Mouse (Mus musculus) midbrain, embryonic 15.5 days (tissue): ENCODE measurements at regions not wholly inside any gene's neighbourhood (a gene's known extent, or its start where the extent isn't known, plus 50 kb on each side); places are given as distances from the start of the nearest gene placed in this dataset.
A peak's percentile ranks its signal among the peaks of the same experiment; 100 is the strongest.
"Not testable (repeated sequence)": the region's sequence is repeated elsewhere in the genome, so short reads cannot be mapped to it uniquely, and the experiment has no call there.

Source experiments
- ATAC-seq: fragments of 200-750 bp; cut with Nextera tagmentation; replicated peaks from 2 replicates; pipeline ENCODE4 v1.8.0; 2017; ENCODE audit warnings: moderate TSS enrichment
- H3K27ac ChIP-seq: fragments of 300-500 bp; sonication (generic); 2 replicates; pipeline ENCODE4 v1.5.1; 2015; ENCODE audit warnings: mild to moderate bottlenecking, inconsistent platforms
- H3K27me3 ChIP-seq: fragments of 300-500 bp; sonication (generic); replicated peaks from 2 replicates; pipeline ENCODE4 v1.6.1; 2015; ENCODE audit warnings: inconsistent platforms
- H3K36me3 ChIP-seq: fragments of 300-500 bp; sonication (generic); replicated peaks from 2 replicates; pipeline ENCODE4 v1.6.1; 2015; ENCODE audit warnings: inconsistent platforms
- H3K4me1 ChIP-seq: fragments of 300-500 bp; sonication (generic); 2 replicates; pipeline ENCODE4 v1.6.1; 2015; ENCODE audit warnings: inconsistent platforms
- H3K4me2 ChIP-seq: fragments of 300-500 bp; sonication (generic); 2 replicates; pipeline ENCODE4 v1.6.1; 2015; ENCODE audit warnings: inconsistent platforms, mild to moderate bottlenecking, moderate library complexity
- H3K4me3 ChIP-seq: fragments of 300-500 bp; sonication (generic); 2 replicates; pipeline ENCODE4 v1.5.1; 2015; ENCODE audit warnings: mild to moderate bottlenecking, inconsistent platforms
- H3K9ac ChIP-seq: fragments of 300-500 bp; sonication (generic); 2 replicates; pipeline ENCODE4 v1.6.1; 2015; ENCODE audit warnings: mild to moderate bottlenecking, inconsistent platforms
- H3K9me3 ChIP-seq: fragments of 300-500 bp; sonication (generic); 2 replicates; pipeline ENCODE4 v1.6.1; 2016; ENCODE audit warnings: inconsistent platforms
- WGBS: fragments of 180-500 bp; shearing (Covaris S2); methylation state at CpG from one replicate; pipeline ENCODE4 v1.1.7; 2015; ENCODE audit warnings: mixed read lengths; 5-methylcytosine and 5-hydroxymethylcytosine counted together

DNA sequence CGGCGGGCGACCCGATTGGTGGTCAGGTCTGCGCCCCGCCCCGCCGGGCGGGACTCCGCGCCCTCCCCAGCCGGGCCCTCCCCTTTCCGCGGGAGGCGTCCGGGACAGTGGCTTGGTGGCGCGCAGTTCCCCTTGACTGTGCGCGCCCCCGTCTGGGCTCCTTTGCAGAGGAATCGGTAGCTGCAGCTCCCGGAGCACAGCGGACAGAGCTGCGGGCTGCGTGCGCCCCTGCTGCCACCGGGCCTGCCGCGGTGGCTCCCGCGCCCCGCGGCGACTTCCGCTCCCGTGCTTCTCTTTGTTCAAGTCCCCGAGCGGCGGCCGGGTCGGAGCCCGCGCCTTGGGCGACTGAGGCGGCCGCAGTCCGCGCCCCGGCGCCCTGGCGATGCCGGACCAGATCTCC is 566.6 kb upstream of the Gm21863 start:
- H3K27me3 ChIP-seq, H3K9me3 ChIP-seq, H3K4me1 ChIP-seq, H3K27ac ChIP-seq, H3K9ac ChIP-seq, H3K36me3 ChIP-seq, ATAC-seq: not testable (repeated sequence)
- Histone ChIP-seq H3K4me3 (peak overlapping the region; percentile 35), H3K4me2 (peak overlapping the region; percentile 29; the same call in 1 of the 2 replicates)
- WGBS, result 2% methylated on average over 48 of the region's 53 CpGs
